Mouse (Mus musculus) forebrain, embryonic 11.5 days (tissue): ENCODE measurements around the gene Ubash3a. TPM values are rescaled to one million over a fixed set of nuclear protein-coding genes. Genes with fewer than 3 reads are reported as not detected.

Experiments used
- ATAC-seq: fragments of 200-750 bp; cut with Nextera tagmentation; replicated peaks from 2 replicates; pipeline ENCODE4 v1.8.0; 2017; ENCODE audit warnings: moderate TSS enrichment; ENCODE audit not compliant: low FRiP score
- DNase-seq: peaks from one replicate; pipeline ENCODE4 v3.0.0-alpha.2; 2017; ENCODE audit warnings: low spot score
- H3K27ac ChIP-seq: fragments of 300-500 bp; sonication (generic); 2 replicates; pipeline ENCODE4 v1.5.1; 2014; ENCODE audit warnings: low read depth, low read length
- H3K27me3 ChIP-seq: fragments of 300-500 bp; sonication (generic); 2 replicates; pipeline ENCODE4 v1.6.1; 2014; ENCODE audit warnings: mild to moderate bottlenecking, low read length, mixed read lengths; ENCODE audit not compliant: control insufficient read depth, insufficient read depth
- H3K36me3 ChIP-seq: fragments of 300-500 bp; sonication (generic); 2 replicates; pipeline ENCODE4 v1.6.1; 2014; ENCODE audit warnings: mild to moderate bottlenecking, low read length, moderate library complexity, mixed read lengths; ENCODE audit not compliant: control insufficient read depth, insufficient read depth
- H3K4me1 ChIP-seq: fragments of 300-500 bp; sonication (generic); replicated peaks from 2 replicates; pipeline ENCODE4 v1.6.1; 2014; ENCODE audit warnings: low read length, mixed read lengths; ENCODE audit not compliant: control insufficient read depth, insufficient read depth
- H3K4me2 ChIP-seq: fragments of 300-500 bp; sonication (generic); 2 replicates; pipeline ENCODE4 v1.6.1; 2014; ENCODE audit warnings: low read depth, mild to moderate bottlenecking, low read length, moderate library complexity, mixed read lengths; ENCODE audit not compliant: severe bottlenecking
- H3K4me3 ChIP-seq: fragments of 300-500 bp; sonication (generic); 2 replicates; pipeline ENCODE4 v1.5.1; 2014; ENCODE audit warnings: low read depth, low read length
- H3K9ac ChIP-seq: fragments of 300-500 bp; sonication (generic); 2 replicates; pipeline ENCODE4 v1.6.1; 2014; ENCODE audit warnings: low read length
- H3K9me3 ChIP-seq: fragments of 300-500 bp; sonication (generic); 2 replicates; pipeline ENCODE4 v1.6.1; 2016; ENCODE audit warnings: low read length, mixed read lengths; ENCODE audit not compliant: control insufficient read depth
- WGBS: fragments of 180-500 bp; shearing (Covaris S2); extraction: QIAGEN DNeasy Blood & Tissue Kit; methylation state at CpG from one replicate; pipeline ENCODE4 v1.1.7; 2014; 5-methylcytosine and 5-hydroxymethylcytosine counted together
- polyA plus RNA-seq: library from polyadenylated mRNA; unstranded; fragments of >200 nt; fragmentation: Nextera tagmentation; extraction: Ambion mirVana; gene quantifications from 2 replicates; pipeline ENCODE4 v1.2.1, GENCODE M21; 2014

Ubash3a gene
- polyA plus RNA-seq, 1 experiment from 2014 or later = 0.79 TPM

DNA sequence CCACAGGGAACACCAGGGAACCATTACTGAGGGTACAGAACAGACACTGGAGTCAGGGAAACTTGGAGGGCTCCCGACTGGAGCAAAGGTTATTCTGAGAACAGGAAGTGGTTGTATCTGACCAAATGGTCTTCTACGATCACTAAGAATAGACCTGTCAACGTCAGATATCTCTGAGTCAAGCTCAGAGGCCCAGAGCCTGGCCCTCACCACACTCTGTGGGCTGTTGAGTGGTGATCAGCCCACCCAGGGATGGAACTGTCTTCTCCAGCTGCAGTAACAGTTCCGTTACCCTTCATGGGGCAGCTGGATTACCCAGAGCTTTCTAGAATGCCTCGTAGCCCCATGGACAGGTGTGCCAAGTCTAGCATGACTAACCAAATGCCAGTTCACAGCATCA lies 37.6 kb downstream of the Ubash3a start:
- H3K27me3 ChIP-seq = no peaks in the 10 kb centered on the region
- no peak overlapping the region for H3K27ac ChIP-seq
- H3K4me2 ChIP-seq = no peak overlapping the region
- no peak overlapping the region for H3K4me3 ChIP-seq
- 83% methylated on average over 5 of the region's 5 CpGs for WGBS
- no peaks in the 10 kb centered on the region for H3K9me3 ChIP-seq
- H3K4me1 ChIP-seq = no peaks in the 10 kb centered on the region
- H3K9ac ChIP-seq = no peak overlapping the region
- H3K36me3 ChIP-seq = no peaks in the 10 kb centered on the region
- ATAC-seq = no peak
- no peak for DNase-seq

DNA sequence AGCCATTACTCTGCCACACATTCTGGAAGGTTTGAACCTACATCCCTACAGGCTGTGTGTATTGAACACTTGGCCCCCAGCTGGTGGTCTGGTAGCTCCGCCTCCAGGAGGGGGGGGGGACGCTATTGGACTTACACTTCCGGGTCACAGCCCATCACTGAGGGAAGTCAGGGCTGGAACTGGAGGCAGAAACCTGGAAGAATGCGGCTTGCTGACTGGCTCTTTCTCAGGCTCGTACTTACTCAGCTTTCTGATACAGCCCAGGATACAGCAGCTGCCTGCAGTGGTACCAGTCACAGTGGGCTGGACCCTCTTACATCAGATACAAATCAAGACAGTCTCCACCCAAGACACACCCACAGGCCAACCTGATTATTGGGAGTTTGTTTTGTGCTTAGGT lies 39.5 kb downstream of the Ubash3a start:
- no peaks in the 10 kb centered on the region for H3K27me3 ChIP-seq

GRCm38 (mm10) chr17:31253951-31254350 lies 46.3 kb downstream of the Ubash3a start:
- Histone ChIP-seq H3K4me2 (no peak overlapping the region), H3K4me3 (no peak overlapping the region), H3K27me3 (no peaks in the 10 kb centered on the region), H3K36me3 (no peaks in the 10 kb centered on the region), H3K9ac (no peak overlapping the region), H3K9me3 (no peaks in the 10 kb centered on the region), H3K4me1 (no peaks in the 10 kb centered on the region), H3K27ac (no peak overlapping the region)
- no peak for ATAC-seq
- DNase-seq = no peak
- 57% methylated on average over 5 of the region's 5 CpGs for WGBS

More for the DNA sequence above, 39.5 kb downstream of the Ubash3a start:
- H3K9me3 ChIP-seq = no peaks in the 10 kb centered on the region
- no peak overlapping the region for H3K9ac ChIP-seq
- no peak for DNase-seq
- H3K4me2 ChIP-seq = no peak overlapping the region
- H3K4me3 ChIP-seq = no peak overlapping the region
- ATAC-seq = no peak
- no peaks in the 10 kb centered on the region for H3K36me3 ChIP-seq
- no peaks in the 10 kb centered on the region for H3K4me1 ChIP-seq
- H3K27ac ChIP-seq = no peak overlapping the region
- 40% methylated on average over 5 of the region's 5 CpGs for WGBS

- peak; percentile 77 for DNase-seq
- Histone ChIP-seq H3K9ac (0 out of 2 replicates have a peak overlapping the region, but pooled peaks have one; percentile 12), H3K36me3 (no peaks in the 10 kb centered on the region), H3K4me3 (no peak overlapping the region), H3K4me2 (no peak overlapping the region), H3K9me3 (no peaks in the 10 kb centered on the region), H3K27ac (no peak overlapping the region), H3K4me1 (no peaks in the 10 kb centered on the region), H3K27me3 (no peaks in the 10 kb centered on the region)
- WGBS = 10% methylated on average over 9 of the region's 9 CpGs
- ATAC-seq = peak; percentile 70
Measured at GRCm38 (mm10) chr17:31254463-31254931, 46.8 kb downstream of the Ubash3a start.

GRCm38 (mm10) chr17:31257149-31257548 lies 49.5 kb downstream of the Ubash3a start:
- H3K4me2 ChIP-seq = no peak overlapping the region
- H3K27ac ChIP-seq = no peak overlapping the region
- no peaks in the 10 kb centered on the region for H3K4me1 ChIP-seq
- no peak for ATAC-seq
- no peak overlapping the region for H3K4me3 ChIP-seq
- H3K36me3 ChIP-seq = no peaks in the 10 kb centered on the region
- no peaks in the 10 kb centered on the region for H3K27me3 ChIP-seq
- WGBS = 81% methylated on average over 1 of the region's 1 CpGs
- no peak overlapping the region for H3K9ac ChIP-seq
- DNase-seq = no peak
- no peaks in the 10 kb centered on the region for H3K9me3 ChIP-seq

DNA sequence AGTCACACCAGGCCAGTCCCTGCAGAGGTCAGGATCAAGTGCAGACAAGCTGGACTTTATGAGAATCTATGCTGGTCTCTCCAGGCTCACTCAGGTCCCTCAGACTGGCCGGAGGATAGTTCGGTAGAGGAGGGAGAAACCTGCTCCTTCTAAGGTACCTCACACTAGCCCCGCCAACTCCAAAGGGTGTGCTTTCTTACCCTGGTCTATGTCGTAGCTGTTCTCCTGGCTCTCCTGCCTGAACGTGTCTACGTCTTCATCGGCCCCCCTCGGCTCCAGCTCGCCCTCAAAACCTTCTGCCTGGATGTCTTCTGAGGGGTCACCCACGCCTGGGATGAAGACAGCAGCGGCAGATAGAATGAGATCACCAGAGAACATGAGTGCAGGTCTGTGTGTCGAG lies 50.2 kb downstream of the Ubash3a start:
- no peaks in the 10 kb centered on the region for H3K36me3 ChIP-seq
- ATAC-seq (no peak), DNase-seq (no peak)
- H3K27ac ChIP-seq = no peak overlapping the region
- WGBS = 91% methylated on average over 12 of the region's 12 CpGs
- H3K4me1 ChIP-seq = no peaks in the 10 kb centered on the region
- H3K4me3 ChIP-seq = no peak overlapping the region
- H3K9me3 ChIP-seq = no peaks in the 10 kb centered on the region
- no peak overlapping the region for H3K4me2 ChIP-seq
- no peak overlapping the region for H3K9ac ChIP-seq
- H3K27me3 ChIP-seq = no peaks in the 10 kb centered on the region

DNA sequence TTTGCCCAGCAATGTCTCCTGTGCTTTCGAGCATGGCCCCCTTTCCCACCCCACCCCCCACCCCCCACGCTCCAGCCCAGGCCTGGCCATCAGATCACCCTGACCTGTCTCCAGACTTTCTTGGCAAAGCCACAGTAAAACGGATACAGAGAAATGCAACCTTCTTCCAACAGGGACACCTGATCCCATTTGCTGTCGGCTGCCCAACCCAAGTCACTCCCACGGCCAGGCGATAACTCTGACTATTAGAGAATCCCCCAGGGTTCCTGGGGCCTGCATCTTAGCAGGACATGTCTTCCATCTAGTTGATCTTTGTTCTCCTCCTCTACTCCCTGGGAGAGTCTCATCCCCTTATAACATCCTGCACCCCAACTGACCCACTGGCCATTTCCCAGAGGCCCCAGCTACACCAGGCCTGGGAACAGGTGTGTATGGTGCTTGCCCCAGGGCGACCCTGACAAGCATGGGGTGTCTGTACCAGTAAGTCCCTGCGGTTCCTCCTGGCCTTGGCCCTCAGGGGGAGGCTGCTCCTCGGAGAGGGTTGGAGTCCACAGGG lies 50.7 kb downstream of the Ubash3a start:
- WGBS = 91% methylated on average over 9 of the region's 9 CpGs
- Histone ChIP-seq H3K9ac (no peak overlapping the region), H3K27me3 (no peaks in the 10 kb centered on the region), H3K36me3 (no peaks in the 10 kb centered on the region), H3K27ac (no peak overlapping the region), H3K4me3 (no peak overlapping the region), H3K9me3 (no peaks in the 10 kb centered on the region), H3K4me1 (no peaks in the 10 kb centered on the region), H3K4me2 (no peak overlapping the region)
- DNase-seq = no peak
- ATAC-seq = no peak

- WGBS = 86% methylated on average over 4 of the region's 4 CpGs
Measured at GRCm38 (mm10) chr17:31259145-31259544, 51.5 kb downstream of the Ubash3a start.

DNA sequence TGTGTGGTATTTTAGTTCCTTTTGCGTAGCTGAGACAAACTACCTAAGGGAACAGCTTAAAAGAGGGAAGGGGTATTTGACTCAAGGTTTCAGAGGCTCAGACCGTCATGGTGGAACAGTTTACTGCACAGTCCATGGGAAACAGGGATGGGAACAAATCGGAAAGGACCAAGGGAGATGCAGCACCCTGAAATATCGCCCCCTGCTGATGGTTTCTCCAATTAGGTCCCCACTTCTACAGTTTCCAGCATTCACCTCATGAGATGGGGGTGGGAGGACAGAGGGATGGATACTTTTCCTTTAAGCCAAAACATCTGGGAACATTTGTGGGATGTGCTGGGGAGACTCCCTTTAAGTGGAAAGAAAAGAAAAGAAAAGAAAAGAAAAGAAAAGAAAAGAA lies 52.2 kb downstream of the Ubash3a start:
- ATAC-seq (no peak), DNase-seq (no peak)
- Histone ChIP-seq H3K36me3 (no peaks in the 10 kb centered on the region), H3K9me3 (no peaks in the 10 kb centered on the region), H3K4me2 (no peak overlapping the region), H3K4me3 (no peak overlapping the region), H3K27me3 (no peaks in the 10 kb centered on the region), H3K9ac (no peak overlapping the region), H3K4me1 (no peaks in the 10 kb centered on the region), H3K27ac (no peak overlapping the region)
- 75% methylated on average over 4 of the region's 4 CpGs for WGBS

More at GRCm38 (mm10) chr17:31259145-31259544, 51.5 kb downstream of the Ubash3a start:
- DNase-seq (no peak), ATAC-seq (no peak)
- Histone ChIP-seq H3K9ac (no peak overlapping the region), H3K4me1 (no peaks in the 10 kb centered on the region), H3K27ac (no peak overlapping the region), H3K27me3 (no peaks in the 10 kb centered on the region), H3K4me2 (no peak overlapping the region), H3K36me3 (no peaks in the 10 kb centered on the region), H3K9me3 (no peaks in the 10 kb centered on the region), H3K4me3 (no peak overlapping the region)
